Mouse (Mus musculus): Measurements from ENCODE around the gene Plet1. TPM values are rescaled to one million over a fixed set of nuclear protein-coding genes. Genes with fewer than 3 reads are reported as not detected.

The Plet1 gene
- polyA plus RNA-seq, 1 experiment from 2014 or later, result not detected

DNA sequence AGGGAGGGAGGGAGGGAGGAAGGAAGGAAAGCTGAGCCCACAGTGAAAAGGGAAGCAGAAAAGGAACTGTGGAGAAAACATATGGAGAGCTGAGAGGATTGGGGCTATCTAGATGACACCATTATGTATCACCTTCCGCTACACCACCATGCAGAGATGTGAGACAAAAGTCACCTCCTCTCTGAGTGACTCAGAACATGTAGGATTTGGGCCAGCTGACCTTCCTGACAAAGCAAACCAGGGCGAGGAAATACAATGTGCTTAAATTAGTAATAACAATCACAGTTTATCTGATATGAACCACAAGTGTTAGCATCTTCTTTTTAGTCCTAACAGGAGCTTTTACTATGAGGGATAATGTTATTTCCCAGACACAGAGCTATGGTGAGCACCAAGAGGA, 3.2 kb downstream of the Plet1 start:
- no peak for DNase-seq (ENCODE audit: low spot score)
- 83% methylated on average over 2 of the region's 2 CpGs for WGBS
- no peaks in the 10 kb centered on the region for H3K36me3 ChIP-seq
- H3K4me1 ChIP-seq, result peaks cover 26% of the 10 kb centered on the region
- H3K9me3 ChIP-seq (replicated peaks), result no peaks in the 10 kb centered on the region
- H3K27me3 ChIP-seq (ENCODE audit: low read depth, poor library complexity, severe bottlenecking), result no peaks in the 10 kb centered on the region
- no peak overlapping the region for H3K4me3 ChIP-seq
- no peak overlapping the region for H3K27ac ChIP-seq

GRCm38 (mm10) chr9:50498815-50499214, 4.5 kb downstream of the Plet1 start:
- Histone ChIP-seq H3K27ac (no peak overlapping the region), H3K4me3 (no peak overlapping the region), H3K9me3 (replicated peaks) (no peaks in the 10 kb centered on the region), H3K36me3 (no peaks in the 10 kb centered on the region), H3K4me1 (peaks cover 26% of the 10 kb centered on the region), H3K27me3 (ENCODE audit: low read depth, poor library complexity, severe bottlenecking) (no peaks in the 10 kb centered on the region)
- no peak for DNase-seq (ENCODE audit: low spot score)
- 89% methylated on average over 16 of the region's 16 CpGs for WGBS

GRCm38 (mm10) chr9:50499781-50500180, 5.5 kb downstream of the Plet1 start:
- Histone ChIP-seq H3K36me3 (no peaks in the 10 kb centered on the region), H3K9me3 (replicated peaks) (no peaks in the 10 kb centered on the region), H3K4me3 (no peak overlapping the region), H3K27me3 (ENCODE audit: low read depth, poor library complexity, severe bottlenecking) (no peaks in the 10 kb centered on the region), H3K4me1 (peaks cover 28% of the 10 kb centered on the region), H3K27ac (no peak overlapping the region)
- DNase-seq (ENCODE audit: low spot score), result no peak
- WGBS, result 94% methylated on average over 3 of the region's 3 CpGs

DNA sequence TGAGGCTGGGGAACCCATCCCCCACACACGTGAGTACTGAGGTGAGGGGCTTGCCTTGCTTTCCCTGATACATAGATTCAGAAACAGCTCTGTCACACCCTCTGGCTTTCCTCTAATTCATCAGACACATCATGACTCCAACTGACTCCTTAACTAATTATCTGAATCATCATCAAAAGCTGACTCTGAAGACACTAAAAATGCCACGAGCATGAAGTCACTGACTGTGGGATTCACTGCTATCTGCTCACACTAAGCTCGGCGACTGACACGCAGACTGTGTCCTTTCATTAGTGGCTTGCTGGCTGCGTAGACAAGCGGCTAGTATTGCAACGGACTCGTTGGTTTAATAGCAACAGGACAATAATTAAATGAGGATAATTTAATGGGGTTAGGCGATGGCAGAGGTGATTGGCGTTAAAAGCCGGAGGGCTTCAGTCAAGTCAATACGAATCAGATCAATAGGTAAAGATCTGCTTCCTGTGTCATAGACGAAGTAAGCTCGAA, 6.2 kb downstream of the Plet1 start:
- no peaks in the 10 kb centered on the region for H3K27me3 ChIP-seq (ENCODE audit: low read depth, poor library complexity, severe bottlenecking)
- H3K36me3 ChIP-seq, result no peaks in the 10 kb centered on the region
- no peaks in the 10 kb centered on the region for H3K9me3 ChIP-seq (replicated peaks)
- peaks cover 28% of the 10 kb centered on the region for H3K4me1 ChIP-seq
- H3K4me3 ChIP-seq, result peak overlapping the region; percentile 45
- DNase-seq (ENCODE audit: low spot score), result no peak
- 73% methylated on average over 15 of the region's 15 CpGs for WGBS
- H3K27ac ChIP-seq, result peak overlapping the region; percentile 73; the same call in 1 of the 2 replicates

- peak; percentile 49 for DNase-seq (ENCODE audit: low spot score)
- Histone ChIP-seq H3K36me3 (no peaks in the 10 kb centered on the region), H3K4me1 (peaks cover 24% of the 10 kb centered on the region), H3K4me3 (peak overlapping the region; percentile 45), H3K27me3 (ENCODE audit: low read depth, poor library complexity, severe bottlenecking) (no peaks in the 10 kb centered on the region), H3K27ac (peak overlapping the region; percentile 73), H3K9me3 (replicated peaks) (no peaks in the 10 kb centered on the region)
- 24% methylated on average over 14 of the region's 14 CpGs for WGBS
Measured at GRCm38 (mm10) chr9:50500974-50501501, 6.7 kb downstream of the Plet1 start.

- DNase-seq (ENCODE audit: low spot score), result no peak
- no peak overlapping the region for H3K4me3 ChIP-seq
- H3K4me1 ChIP-seq, result peaks cover 9% of the 10 kb centered on the region
- H3K27ac ChIP-seq, result no peak overlapping the region
- H3K9me3 ChIP-seq (replicated peaks), result no peaks in the 10 kb centered on the region
- no peaks in the 10 kb centered on the region for H3K36me3 ChIP-seq
- no peaks in the 10 kb centered on the region for H3K27me3 ChIP-seq (ENCODE audit: low read depth, poor library complexity, severe bottlenecking)
- WGBS, result 89% methylated on average over 3 of the region's 3 CpGs
Measured at GRCm38 (mm10) chr9:50502949-50503348, 8.6 kb downstream of the Plet1 start.

- Histone ChIP-seq H3K4me3 (no peak overlapping the region), H3K36me3 (no peaks in the 10 kb centered on the region), H3K4me1 (peaks cover 7% of the 10 kb centered on the region), H3K27ac (no peak overlapping the region), H3K27me3 (ENCODE audit: low read depth, poor library complexity, severe bottlenecking) (no peaks in the 10 kb centered on the region), H3K9me3 (replicated peaks) (no peaks in the 10 kb centered on the region)
- no peak for DNase-seq (ENCODE audit: low spot score)
- WGBS, result 77% methylated on average over 6 of the region's 6 CpGs
Measured at GRCm38 (mm10) chr9:50505405-50505804, 11.1 kb downstream of the Plet1 start.

DNA sequence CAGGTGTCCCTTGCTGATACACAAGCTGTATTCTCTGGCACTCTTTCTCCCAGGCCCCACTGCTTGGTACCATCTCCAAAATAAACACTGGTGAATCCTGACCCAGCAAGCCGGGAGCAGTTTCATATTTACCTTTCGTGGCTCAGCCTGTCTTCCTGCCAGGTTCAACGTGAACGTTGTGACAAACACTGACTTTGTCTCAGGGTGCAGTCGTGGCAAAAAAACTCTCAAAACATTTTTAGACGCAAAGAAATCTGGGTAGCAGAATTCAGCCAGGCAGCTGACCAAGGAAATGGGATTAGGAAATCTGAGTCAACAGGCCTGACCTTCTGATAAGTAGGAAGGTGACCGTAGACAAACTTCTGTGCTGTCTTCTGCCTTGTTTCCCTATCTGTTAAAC, 13.2 kb downstream of the Plet1 start:
- 87% methylated on average over 7 of the region's 7 CpGs for WGBS

DNA sequence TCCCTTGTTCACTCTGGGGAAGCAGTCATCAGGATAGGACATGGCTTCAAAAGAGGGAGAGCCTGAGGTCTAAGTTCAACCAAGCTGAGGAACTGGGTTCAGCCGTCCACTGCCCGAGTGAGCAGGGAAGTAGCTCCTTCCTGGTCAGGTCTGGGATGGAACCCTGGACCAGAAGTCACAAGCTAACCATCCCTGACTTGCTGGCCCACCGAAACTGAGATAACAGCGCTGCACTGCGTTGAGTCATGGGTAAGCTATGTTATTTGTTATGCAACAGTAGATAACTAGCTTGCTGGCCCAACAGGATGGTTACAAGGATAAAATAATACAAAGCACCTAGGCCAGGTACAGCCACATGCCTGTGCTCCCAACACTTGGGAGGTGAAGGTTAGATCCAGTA, 21.1 kb downstream of the Plet1 start:
- DNase-seq (ENCODE audit: low spot score), result no peak
- WGBS, result 97% methylated on average over 5 of the region's 5 CpGs
- no peak overlapping the region for H3K27ac ChIP-seq
- no peak overlapping the region for H3K4me3 ChIP-seq
- no peaks in the 10 kb centered on the region for H3K27me3 ChIP-seq (ENCODE audit: low read depth, poor library complexity, severe bottlenecking)
- H3K36me3 ChIP-seq, result no peaks in the 10 kb centered on the region
- no peaks in the 10 kb centered on the region for H3K4me1 ChIP-seq
- no peaks in the 10 kb centered on the region for H3K9me3 ChIP-seq (replicated peaks)

More for the DNA sequence above, 13.2 kb downstream of the Plet1 start:
- Histone ChIP-seq H3K27ac (no peak overlapping the region), H3K36me3 (no peaks in the 10 kb centered on the region), H3K4me3 (no peak overlapping the region), H3K9me3 (replicated peaks) (no peaks in the 10 kb centered on the region), H3K4me1 (0 out of 2 replicates have a peak, but pooled peaks cover 2% of the 10 kb centered on the region), H3K27me3 (ENCODE audit: low read depth, poor library complexity, severe bottlenecking) (no peaks in the 10 kb centered on the region)
- no peak for DNase-seq (ENCODE audit: low spot score)

GRCm38 (mm10) chr9:50518781-50519180, 24.5 kb downstream of the Plet1 start:
- Histone ChIP-seq H3K27me3 (ENCODE audit: low read depth, poor library complexity, severe bottlenecking) (no peaks in the 10 kb centered on the region), H3K36me3 (0 out of 2 replicates have a peak, but pooled peaks cover 2% of the 10 kb centered on the region), H3K4me3 (no peak overlapping the region), H3K9me3 (replicated peaks) (no peaks in the 10 kb centered on the region), H3K27ac (no peak overlapping the region), H3K4me1 (no peaks in the 10 kb centered on the region)
- DNase-seq (ENCODE audit: low spot score), result no peak
- 13% methylated on average over 2 of the region's 2 CpGs for whole genome bisulfite sequencing

DNA sequence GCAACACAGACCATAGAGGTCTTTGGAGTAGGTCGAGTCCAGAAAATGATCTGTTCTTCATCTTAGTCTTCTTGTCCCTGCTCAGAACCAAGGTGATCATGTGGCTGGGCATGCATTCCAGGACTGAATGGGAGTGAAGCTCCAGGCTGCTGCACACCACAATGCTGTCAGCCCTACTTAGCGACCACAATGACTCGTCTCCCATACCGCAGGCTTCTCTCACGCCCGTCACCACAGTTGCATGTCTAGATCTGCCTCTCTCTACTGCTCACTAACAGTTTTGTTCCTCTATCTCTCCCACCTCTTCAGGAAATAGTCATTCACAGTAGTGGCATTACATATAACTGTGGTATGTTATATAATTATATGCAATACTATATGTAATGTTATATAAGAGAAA, 26.4 kb downstream of the Plet1 start:
- no peak for DNase-seq (ENCODE audit: low spot score)
- whole genome bisulfite sequencing, result 92% methylated on average over 6 of the region's 6 CpGs
- no peaks in the 10 kb centered on the region for H3K9me3 ChIP-seq (replicated peaks)
- H3K4me1 ChIP-seq, result no peaks in the 10 kb centered on the region
- 0 out of 2 replicates have a peak, but pooled peaks cover 8% of the 10 kb centered on the region for H3K36me3 ChIP-seq
- no peak overlapping the region for H3K27ac ChIP-seq
- no peaks in the 10 kb centered on the region for H3K27me3 ChIP-seq (ENCODE audit: low read depth, poor library complexity, severe bottlenecking)
- no peak overlapping the region for H3K4me3 ChIP-seq

DNA sequence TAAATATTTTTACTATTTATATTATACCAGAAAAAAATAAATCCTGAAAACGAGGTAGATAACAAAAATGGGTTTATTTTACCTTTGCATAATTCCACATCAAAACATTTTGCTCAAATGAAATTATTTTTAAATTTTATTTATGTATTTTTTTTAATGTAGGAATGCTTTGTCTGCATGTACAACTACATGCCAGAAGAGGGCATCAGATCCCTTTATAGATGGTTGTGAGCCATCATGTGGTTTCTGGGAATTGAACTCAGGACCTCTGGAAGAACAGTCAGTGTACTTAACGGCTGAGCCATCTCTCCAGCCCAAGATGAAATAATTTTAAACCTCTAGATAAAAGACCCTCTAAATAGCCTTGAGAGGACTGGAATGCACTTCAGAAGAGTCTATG, 27.2 kb downstream of the Plet1 start:
- no peak for DNase-seq (ENCODE audit: low spot score)
- no peak overlapping the region for H3K4me3 ChIP-seq
- 0 out of 2 replicates have a peak, but pooled peaks cover 8% of the 10 kb centered on the region for H3K36me3 ChIP-seq
- H3K4me1 ChIP-seq, result no peaks in the 10 kb centered on the region; the same call in 1 of the 2 replicates
- no peaks in the 10 kb centered on the region for H3K9me3 ChIP-seq (replicated peaks)
- no peaks in the 10 kb centered on the region for H3K27me3 ChIP-seq (ENCODE audit: low read depth, poor library complexity, severe bottlenecking)
- WGBS, result 74% methylated on average over 2 of the region's 2 CpGs
- H3K27ac ChIP-seq, result no peak overlapping the region

- Histone ChIP-seq H3K27me3 (ENCODE audit: low read depth, poor library complexity, severe bottlenecking) (no peaks in the 10 kb centered on the region), H3K4me1 (peaks cover 5% of the 10 kb centered on the region), H3K36me3 (0 out of 2 replicates have a peak, but pooled peaks cover 8% of the 10 kb centered on the region), H3K4me3 (no peak overlapping the region), H3K27ac (no peak overlapping the region), H3K9me3 (replicated peaks) (no peaks in the 10 kb centered on the region)
- WGBS, result 84% methylated on average over 5 of the region's 5 CpGs
- no peak for DNase-seq (ENCODE audit: low spot score)
Measured at GRCm38 (mm10) chr9:50522574-50522973, 28.2 kb downstream of the Plet1 start.

DNA sequence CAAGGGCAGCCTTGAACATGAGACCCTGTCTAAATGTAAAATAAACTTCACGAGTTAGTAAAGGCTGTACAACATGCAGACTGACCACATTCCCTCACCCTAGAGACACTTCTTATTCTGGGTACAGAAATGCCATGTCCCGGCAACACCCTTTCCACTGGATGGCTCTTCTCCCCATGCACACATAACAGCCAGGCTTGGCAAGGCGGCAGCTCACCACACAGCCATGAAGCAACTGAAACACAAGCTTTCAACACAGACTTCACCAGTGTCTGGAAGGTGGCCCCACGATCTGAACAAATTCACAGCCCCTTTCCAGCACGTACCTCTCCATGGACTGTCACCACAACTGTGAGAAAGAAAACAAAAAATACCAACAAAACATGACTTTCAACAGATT, 30.6 kb downstream of the Plet1 start:
- 93% methylated on average over 5 of the region's 5 CpGs for WGBS
- Histone ChIP-seq H3K9me3 (replicated peaks) (no peaks in the 10 kb centered on the region), H3K27ac (no peak overlapping the region), H3K36me3 (0 out of 2 replicates have a peak, but pooled peaks cover 8% of the 10 kb centered on the region), H3K4me3 (no peak overlapping the region), H3K4me1 (peaks cover 14% of the 10 kb centered on the region), H3K27me3 (ENCODE audit: low read depth, poor library complexity, severe bottlenecking) (no peaks in the 10 kb centered on the region)
- DNase-seq (ENCODE audit: low spot score), result no peak
